Mouse (Mus musculus) kidney, adult 2 months (tissue): ENCODE measurements around the gene Fgf11.

Experiments
- CTCF ChIP-seq: fragments of 200-500 bp; conservative IDR thresholded peaks from 2 replicates; pipeline ENCODE4 v1.5.1; 2011; ENCODE audit warnings: low read depth, mild to moderate bottlenecking, control low read depth, low read length, moderate library complexity, mixed read lengths; ENCODE audit not compliant: insufficient read depth, insufficient read length
- POLR2A ChIP-seq: fragments of 200-500 bp; IDR thresholded peaks from one replicate; pipeline ENCODE4 v1.6.1; 2011; ENCODE audit warnings: low read depth, low read length, control low read depth

GRCm38 (mm10) chr11:69751635-69752034 is 50.0 kb downstream of the Fgf11 start:
- TF ChIP-seq POLR2A (no peak), CTCF (no peak)
